Mouse (Mus musculus) spleen, postnatal 14 days (tissue): Measurements from ENCODE around the gene Lsm8.
"Not testable (repeated sequence)": the region's sequence is repeated elsewhere in the genome, so short reads cannot be mapped to it uniquely, and the experiment has no call there.

Experiments
- DNase-seq, 2 experiments: peaks; one replicate each; pipeline ENCODE4 v3.0.0; 2021 to 2022; ENCODE audit warnings: low spot score in 2 of 2

The Lsm8 gene

GRCm38 (mm10) chr6:18848051-18848701, at the start of gene Lsm8:
Lsm8 (plus strand) TSS chr6:18848579.
- DNase-seq = peak; percentile 92 to 95

DNA sequence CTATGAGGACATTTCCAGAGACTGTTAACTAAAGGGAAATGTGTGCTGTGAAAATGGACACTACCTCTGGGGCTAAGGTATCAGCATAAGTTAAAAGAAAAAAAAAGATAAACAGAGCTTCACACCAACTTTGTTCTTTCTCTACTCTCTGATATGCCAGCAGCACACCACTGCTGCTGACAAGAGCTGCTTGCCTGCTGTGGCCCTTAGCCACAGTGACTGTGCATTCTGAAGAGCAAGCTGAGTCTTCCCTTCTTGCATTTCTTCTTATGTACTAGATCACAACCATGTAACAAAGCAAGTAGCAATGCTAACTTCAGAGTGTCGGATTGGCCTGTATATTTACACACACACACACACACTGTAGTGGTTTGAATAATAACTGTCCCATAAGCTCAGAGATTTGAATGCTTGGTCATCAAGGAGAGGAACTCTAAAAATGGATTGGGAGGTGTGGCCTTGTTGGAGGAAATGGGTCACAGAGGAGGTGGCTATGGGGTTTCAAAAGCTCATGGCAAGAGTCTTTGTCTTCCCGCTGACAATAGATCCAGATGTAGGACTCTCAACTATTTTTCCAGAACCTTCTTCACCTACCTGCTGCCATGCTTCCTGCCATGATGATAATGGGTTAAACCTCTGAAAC, 47.4 kb upstream of the Lsm8 start:
- DNase-seq = no peak

DNA sequence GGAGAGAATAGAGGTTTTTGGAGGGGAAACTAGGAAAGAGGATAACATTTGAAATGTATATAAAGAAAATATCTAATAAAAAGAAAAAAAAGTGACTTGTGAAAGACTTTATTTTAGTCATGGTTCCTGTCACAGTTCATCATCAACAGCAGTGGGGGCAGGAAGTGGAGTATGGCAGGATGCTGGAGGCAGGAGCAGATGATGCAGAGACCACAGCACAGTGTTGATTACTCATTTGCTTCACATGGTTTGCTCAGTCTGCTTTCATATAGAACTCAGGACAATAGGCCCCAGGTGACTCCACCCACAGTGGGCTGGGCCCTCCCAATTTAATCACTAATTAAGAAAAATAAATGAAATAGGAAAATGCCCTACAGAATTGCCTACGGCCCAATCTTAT, 35.8 kb upstream of the Lsm8 start:
- no peak for DNase-seq

GRCm38 (mm10) chr6:18815606-18816005, 32.8 kb upstream of the Lsm8 start:
- no peak for DNase-seq

- DNase-seq = peak in 1 of 2 experiments; percentile 8
These were observed 29.0 kb upstream of the Lsm8 start for GRCm38 (mm10) chr6:18819343-18819742.

GRCm38 (mm10) chr6:18820246-18820645, 28.1 kb upstream of the Lsm8 start:
- DNase-seq = no peak

- DNase-seq = no peak
These were observed 25.6 kb upstream of the Lsm8 start for GRCm38 (mm10) chr6:18822812-18823211.

DNA sequence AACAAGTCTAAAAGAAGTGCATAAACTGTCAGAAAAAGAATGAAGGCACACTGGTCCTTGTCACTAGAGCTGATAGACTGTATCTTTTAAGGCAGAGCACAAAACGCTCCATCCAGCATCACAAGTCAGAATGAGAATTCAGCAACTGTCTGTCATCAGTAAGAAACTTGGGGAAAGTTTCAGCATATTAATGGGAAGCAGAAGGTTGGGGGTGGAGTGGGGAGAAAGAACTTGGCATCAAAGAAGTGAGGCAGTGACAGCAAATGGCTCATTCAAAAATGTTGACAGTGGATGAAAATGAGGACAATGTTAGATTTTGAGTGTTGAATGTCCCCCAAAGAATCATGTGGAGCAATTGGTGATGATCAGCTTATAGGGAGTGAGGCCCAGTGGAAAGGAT, 15.4 kb upstream of the Lsm8 start:
- no peak for DNase-seq

DNA sequence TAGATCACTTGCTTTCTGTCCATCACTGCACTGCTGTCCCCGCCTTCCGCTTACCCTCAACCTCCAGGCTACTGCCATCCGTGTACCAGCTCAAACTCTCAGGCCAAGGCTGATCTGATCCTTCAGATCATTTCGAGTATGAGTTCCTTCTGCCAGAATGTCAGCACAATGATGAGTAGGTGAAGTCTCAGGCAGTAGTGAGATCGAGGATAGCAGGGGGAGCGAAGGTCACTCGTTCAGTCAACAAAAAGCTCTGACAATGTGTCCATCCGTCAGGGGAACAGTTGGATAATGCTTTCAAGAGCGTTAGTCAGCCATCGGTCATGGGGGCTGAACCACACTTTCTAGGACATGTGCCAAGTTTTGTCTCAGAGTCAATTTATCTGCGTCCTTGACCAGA, 3.9 kb upstream of the Lsm8 start:
- DNase-seq = not testable (repeated sequence)

GRCm38 (mm10) chr6:18845571-18845970, 2.8 kb upstream of the Lsm8 start:
- DNase-seq = not testable (repeated sequence)

DNA sequence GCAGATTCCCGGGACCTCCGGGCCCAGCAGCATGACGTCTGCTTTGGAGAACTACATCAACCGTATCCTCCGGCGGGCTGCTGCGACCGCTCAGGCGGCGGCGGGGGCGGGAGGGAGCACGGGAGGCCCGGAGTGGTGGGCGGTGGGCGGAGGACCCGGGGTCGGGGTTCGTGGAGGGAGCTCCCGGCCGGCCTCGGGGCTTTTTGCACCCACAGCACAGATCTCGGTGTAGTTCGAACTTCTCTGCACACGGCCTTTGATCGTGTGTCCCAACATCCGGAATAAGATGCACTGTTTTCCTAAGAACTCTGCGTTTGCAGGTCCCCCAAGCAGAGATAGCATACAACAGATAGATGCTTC, 303 bp downstream of the Lsm8 start:
- no peak for DNase-seq

DNA sequence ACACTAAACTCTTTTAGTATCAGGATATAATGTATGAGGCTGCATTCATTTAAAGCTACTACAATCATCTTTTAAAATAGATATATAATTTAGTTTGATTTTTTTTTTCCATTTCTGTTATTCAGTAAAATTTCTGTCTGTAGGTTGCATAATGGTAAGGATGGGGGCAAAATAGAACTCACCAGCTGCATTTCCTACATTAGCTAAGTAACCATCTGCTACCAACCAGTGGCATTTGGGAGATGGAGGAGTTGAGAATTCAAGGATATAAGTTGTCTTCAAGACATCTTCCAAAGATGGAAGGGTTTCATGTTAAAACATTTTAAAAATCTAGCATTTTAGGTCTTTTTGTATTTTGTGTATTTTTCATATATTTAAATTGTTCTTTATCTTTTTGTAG, 6.9 kb downstream of the Lsm8 start:
- no peak for DNase-seq

- DNase-seq = no peak
These were observed 8.2 kb downstream of the Lsm8 start for GRCm38 (mm10) chr6:18856487-18857078.

GRCm38 (mm10) chr6:18866018-18866417, 17.6 kb downstream of the Lsm8 start, which contains the start of gene Ankrd7:
Ankrd7 (plus strand) TSS chr6:18866318.
- DNase-seq = no peak

GRCm38 (mm10) chr6:18889030-18889429, 40.7 kb downstream of the Lsm8 start:
- DNase-seq = no peak

DNA sequence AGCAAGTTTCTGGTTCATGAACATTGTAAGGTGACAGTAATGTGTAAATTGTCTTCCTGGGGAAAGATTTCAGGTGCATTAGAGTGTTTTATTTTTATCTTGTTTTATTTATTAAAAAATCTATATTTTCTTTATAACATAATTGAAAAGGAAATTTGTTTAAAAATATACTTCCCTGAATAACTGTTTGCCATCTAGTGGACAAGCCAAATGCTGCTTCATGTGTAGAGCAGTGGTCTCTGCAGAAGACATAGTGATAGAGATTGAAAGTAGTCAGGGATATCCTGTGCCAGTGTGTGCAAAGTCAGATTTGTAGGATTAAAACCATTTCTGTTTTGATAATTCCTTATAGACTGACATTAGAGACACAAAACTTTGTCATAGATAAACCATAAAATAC, 45.8 kb downstream of the Lsm8 start:
- no peak for DNase-seq
